Mouse (Mus musculus): ENCODE data around the gene Gm14403.
"Not testable (repeated sequence)": the region's sequence is repeated elsewhere in the genome, so short reads cannot be mapped to it uniquely, and the experiment has no call there.

Gene Gm14403

GRCm38 (mm10) chr2:177498067-177498466 lies at the start of gene Gm14403:
Gene Gm14403, plus strand, starts transcription at chr2:177498215.
- DNase-seq: peak; percentile 22

GRCm38 (mm10) chr2:177464676-177465075 lies 33.3 kb upstream of the Gm14403 start, which contains the start of gene Zfp970:
Gene Zfp970, plus strand, starts transcription at chr2:177464733.
- DNase-seq: not testable (repeated sequence)

- not testable (repeated sequence) for DNase-seq
Observed at GRCm38 (mm10) chr2:177468222-177468621, 29.8 kb upstream of the Gm14403 start.

- not testable (repeated sequence) for DNase-seq
Observed at GRCm38 (mm10) chr2:177472261-177472660, 25.8 kb upstream of the Gm14403 start.

- DNase-seq: not testable (repeated sequence)
Observed at GRCm38 (mm10) chr2:177481971-177482370, 16.0 kb upstream of the Gm14403 start.

GRCm38 (mm10) chr2:177483238-177483948 lies 14.6 kb upstream of the Gm14403 start:
- not testable (repeated sequence) for DNase-seq

- DNase-seq: not testable (repeated sequence)
Observed at GRCm38 (mm10) chr2:177499182-177499581, 1.2 kb downstream of the Gm14403 start.

GRCm38 (mm10) chr2:177505211-177505719 lies 7.2 kb downstream of the Gm14403 start:
- not testable (repeated sequence) for DNase-seq

- DNase-seq: not testable (repeated sequence)
Observed at GRCm38 (mm10) chr2:177511381-177511780, 13.4 kb downstream of the Gm14403 start.

- DNase-seq: not testable (repeated sequence)
Observed at GRCm38 (mm10) chr2:177511972-177512371, 14.0 kb downstream of the Gm14403 start.

- not testable (repeated sequence) for DNase-seq
Observed at GRCm38 (mm10) chr2:177513991-177514479, 16.0 kb downstream of the Gm14403 start.

GRCm38 (mm10) chr2:177517746-177518145 lies 19.7 kb downstream of the Gm14403 start:
- DNase-seq: not testable (repeated sequence)

- DNase-seq: not testable (repeated sequence)
Observed at GRCm38 (mm10) chr2:177518354-177518753, 20.3 kb downstream of the Gm14403 start.

- not testable (repeated sequence) for DNase-seq
Observed at GRCm38 (mm10) chr2:177518960-177519359, 20.9 kb downstream of the Gm14403 start.

- no peak for DNase-seq
Observed at GRCm38 (mm10) chr2:177520035-177520434, 22.0 kb downstream of the Gm14403 start.

- DNase-seq: no peak
Observed at GRCm38 (mm10) chr2:177523061-177523460, 25.0 kb downstream of the Gm14403 start.

GRCm38 (mm10) chr2:177523674-177524073 lies 25.7 kb downstream of the Gm14403 start:
- DNase-seq: not testable (repeated sequence)

GRCm38 (mm10) chr2:177524171-177524570 lies 26.2 kb downstream of the Gm14403 start:
- not testable (repeated sequence) for DNase-seq

- no peak for DNase-seq
Observed at GRCm38 (mm10) chr2:177535876-177536275, 37.9 kb downstream of the Gm14403 start.

- not testable (repeated sequence) for DNase-seq
Observed at GRCm38 (mm10) chr2:177537141-177537540, 39.1 kb downstream of the Gm14403 start.

GRCm38 (mm10) chr2:177537717-177538116 lies 39.7 kb downstream of the Gm14403 start:
- DNase-seq: not testable (repeated sequence)

GRCm38 (mm10) chr2:177555261-177555660 lies 57.2 kb downstream of the Gm14403 start:
- not testable (repeated sequence) for DNase-seq

Data from right cerebral cortex, postnatal 4 days (tissue).